Mouse (Mus musculus) C2C12 (cell line): ENCODE data around the gene Zbtb7b.

Experiments used
- CTCF ChIP-seq: IDR thresholded peaks from one replicate; pipeline ENCODE4 v1.5.1; 2011; ENCODE audit not compliant: control insufficient read depth, insufficient read depth, insufficient read length
- MAX ChIP-seq: IDR thresholded peaks from one replicate; pipeline ENCODE4 v1.6.1; 2011; ENCODE audit warnings: mild to moderate bottlenecking, control low read depth
- USF1 ChIP-seq: IDR thresholded peaks from one replicate; pipeline ENCODE4 v1.6.1; 2011; ENCODE audit warnings: low read depth, mild to moderate bottlenecking, control low read depth, moderate library complexity

- no peak for TF ChIP-seq CTCF
- TF ChIP-seq USF1, result no peak
- TF ChIP-seq MAX, result no peak
These were observed 30.0 kb upstream of the Zbtb7b start for GRCm38 (mm10) chr3:89424416-89425140.
